Mouse (Mus musculus): ENCODE measurements around the gene Jtb. TPM values are rescaled to one million over a fixed set of nuclear protein-coding genes. Genes with fewer than 3 reads are reported as not detected.

Jtb gene
- 66.6 and 78.7 TPM in 2 replicates for polyA plus RNA-seq (2012; rRNA removed; ENCODE audit: low replicate concordance)

GRCm38 (mm10) chr3:90231507-90232333 lies at the start of gene Jtb:
Gene Jtb, plus strand, starts transcription at chr3:90231597.

GRCm38 (mm10) chr3:90213377-90213866 lies 18.0 kb upstream of the Jtb start, which contains the start of the genes Rps27 and Rab13:
Gene Rps27, minus strand, starts transcription at chr3:90213651.
Gene Rab13, plus strand, starts transcription at chr3:90213695.

GRCm38 (mm10) chr3:90242984-90243775 lies 11.8 kb downstream of the Jtb start, which contains the start of gene Creb3l4:
Gene Creb3l4, minus strand, starts transcription at chr3:90243512.

GRCm38 (mm10) chr3:90247960-90248745 lies 16.8 kb downstream of the Jtb start, which contains the start of gene Slc39a1:
Gene Slc39a1, plus strand, starts transcription at chr3:90248172.

GRCm38 (mm10) chr3:90253653-90254418 lies 22.4 kb downstream of the Jtb start, which contains the start of gene Crtc2:
Gene Crtc2, plus strand, starts transcription at chr3:90254163.

GRCm38 (mm10) chr3:90265034-90265931 lies 33.9 kb downstream of the Jtb start, which contains the start of gene Dennd4b:
Gene Dennd4b, plus strand, starts transcription at chr3:90265185.

Other genes with a start within 250 kb of the Jtb start
- 81.9 and 98.3 TPM in 2 replicates for gene Hax1, start 232.8 kb upstream of the Jtb start, polyA plus RNA-seq (2012; rRNA removed; ENCODE audit: low replicate concordance)
- 60.2 and 69.1 TPM in 2 replicates for gene 4933434E20Rik, start 180.0 kb upstream of the Jtb start, polyA plus RNA-seq (2012; rRNA removed; ENCODE audit: low replicate concordance)
- gene Ubap2l, start 179.0 kb upstream of the Jtb start, polyA plus RNA-seq (2012; rRNA removed; ENCODE audit: low replicate concordance) = 109 and 164 TPM in 2 replicates
- 100 and 134 TPM in 2 replicates for gene Tpm3, start 158.9 kb upstream of the Jtb start, polyA plus RNA-seq (2012; rRNA removed; ENCODE audit: low replicate concordance)
- gene Nup210l, start 127.5 kb upstream of the Jtb start, polyA plus RNA-seq (2012; rRNA removed; ENCODE audit: low replicate concordance) = 0.34 and 0.58 TPM in 2 replicates
- gene Rps27, start 17.9 kb upstream of the Jtb start, polyA plus RNA-seq (2012; rRNA removed; ENCODE audit: low replicate concordance) = 1,404 and 2,636 TPM in 2 replicates
- 13.9 and 16.1 TPM in 2 replicates for gene Rab13, start 17.9 kb upstream of the Jtb start, polyA plus RNA-seq (2012; rRNA removed; ENCODE audit: low replicate concordance)
- 1.4 and 2.9 TPM in 2 replicates for gene Creb3l4, start 11.9 kb downstream of the Jtb start, polyA plus RNA-seq (2012; rRNA removed; ENCODE audit: low replicate concordance)
- 123 and 129 TPM in 2 replicates for gene Slc39a1, start 16.6 kb downstream of the Jtb start, polyA plus RNA-seq (2012; rRNA removed; ENCODE audit: low replicate concordance)
- gene Crtc2, start 22.6 kb downstream of the Jtb start, polyA plus RNA-seq (2012; rRNA removed; ENCODE audit: low replicate concordance) = 49.7 and 72.4 TPM in 2 replicates
- 21.1 and 31.2 TPM in 2 replicates for gene Dennd4b, start 33.6 kb downstream of the Jtb start, polyA plus RNA-seq (2012; rRNA removed; ENCODE audit: low replicate concordance)
- gene Gatad2b, start 61.6 kb downstream of the Jtb start, polyA plus RNA-seq (2012; rRNA removed; ENCODE audit: low replicate concordance) = 21.2 and 31.8 TPM in 2 replicates
- 17.7 and 47.6 TPM in 2 replicates for gene Slc27a3, start 158.3 kb downstream of the Jtb start, polyA plus RNA-seq (2012; rRNA removed; ENCODE audit: low replicate concordance)
- gene Ints3, start 202.0 kb downstream of the Jtb start, polyA plus RNA-seq (2012; rRNA removed; ENCODE audit: low replicate concordance) = 30.1 and 42.9 TPM in 2 replicates
- 104 and 143 TPM in 2 replicates for gene Npr1, start 234.3 kb downstream of the Jtb start, polyA plus RNA-seq (2012; rRNA removed; ENCODE audit: low replicate concordance)
- 21.6 and 39.3 TPM in 2 replicates for gene Ilf2, start 244.5 kb downstream of the Jtb start, polyA plus RNA-seq (2012; rRNA removed; ENCODE audit: low replicate concordance)